Mouse (Mus musculus): Measurements from ENCODE around the gene Nat8f5. TPM values are rescaled to one million over a fixed set of nuclear protein-coding genes. Genes with fewer than 3 reads are reported as not detected.
A peak's percentile ranks its signal among the peaks of the same experiment; 100 is the strongest.
"Not testable (repeated sequence)": the region's sequence is repeated elsewhere in the genome, so short reads cannot be mapped to it uniquely, and the experiment has no call there.

Gene Nat8f5
- polyA plus RNA-seq, 1 experiment from 2014 or later: not detected

GRCm38 (mm10) chr6:85853481-85853880 lies 32.7 kb upstream of the Nat8f5 start:
- no peak for ATAC-seq (ENCODE audit: insufficient number of reproducible peaks, low FRiP score, low TSS enrichment, low read depth)
- 81% methylated on average over 3 of the region's 3 CpGs for WGBS

GRCm38 (mm10) chr6:85851062-85851773 lies 30.4 kb upstream of the Nat8f5 start:
- Histone ChIP-seq H3K9ac (no peak overlapping the region), H3K27me3 (no peaks in the 10 kb centered on the region), H3K36me3 (no peaks in the 10 kb centered on the region), H3K9me3 (replicated peaks) (no peaks in the 10 kb centered on the region), H3K4me3 (replicated peaks) (no peak overlapping the region), H3K4me2 (replicated peaks) (no peak overlapping the region), H3K4me1 (no peaks in the 10 kb centered on the region), H3K27ac (replicated peaks) (no peak overlapping the region)
- 87% methylated on average over 7 of the region's 7 CpGs for WGBS
- no peak for ATAC-seq (ENCODE audit: insufficient number of reproducible peaks, low FRiP score, low TSS enrichment, low read depth)

More at GRCm38 (mm10) chr6:85853481-85853880, 32.7 kb upstream of the Nat8f5 start:
- H3K9me3 ChIP-seq (replicated peaks): no peaks in the 10 kb centered on the region
- no peak overlapping the region for H3K4me2 ChIP-seq (replicated peaks)
- no peak overlapping the region for H3K9ac ChIP-seq
- no peaks in the 10 kb centered on the region for H3K36me3 ChIP-seq
- no peaks in the 10 kb centered on the region for H3K4me1 ChIP-seq
- no peak overlapping the region for H3K27ac ChIP-seq (replicated peaks)
- no peaks in the 10 kb centered on the region for H3K27me3 ChIP-seq
- no peak overlapping the region for H3K4me3 ChIP-seq (replicated peaks)

DNA sequence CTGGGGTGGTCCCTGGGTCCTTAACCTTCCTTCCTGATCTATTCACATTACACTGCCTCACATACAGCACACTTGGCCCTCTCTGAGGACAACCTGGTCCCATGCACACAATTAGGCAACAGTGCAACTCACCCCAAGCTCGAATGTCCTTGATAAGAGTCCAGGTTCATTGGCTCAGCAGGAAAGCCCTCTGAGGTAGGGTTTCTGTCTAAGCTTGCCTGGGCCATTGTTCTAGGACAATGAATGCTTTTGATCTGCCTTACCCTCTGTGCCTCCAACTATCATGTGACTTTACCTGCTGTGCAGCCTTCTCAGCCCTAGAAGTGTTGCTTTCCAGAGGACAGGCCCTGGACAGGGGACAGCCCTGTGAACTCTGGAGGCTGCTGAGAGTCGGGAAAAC lies 28.5 kb upstream of the Nat8f5 start:
- no peak for ATAC-seq (ENCODE audit: insufficient number of reproducible peaks, low FRiP score, low TSS enrichment, low read depth)
- Histone ChIP-seq H3K4me3 (replicated peaks) (no peak overlapping the region), H3K9ac (no peak overlapping the region), H3K4me2 (replicated peaks) (no peak overlapping the region), H3K27ac (replicated peaks) (no peak overlapping the region), H3K27me3 (no peaks in the 10 kb centered on the region), H3K4me1 (no peaks in the 10 kb centered on the region), H3K9me3 (replicated peaks) (no peaks in the 10 kb centered on the region), H3K36me3 (no peaks in the 10 kb centered on the region)
- WGBS: 16% methylated on average over 2 of the region's 2 CpGs

GRCm38 (mm10) chr6:85848140-85848539 lies 27.4 kb upstream of the Nat8f5 start:
- ATAC-seq (ENCODE audit: insufficient number of reproducible peaks, low FRiP score, low TSS enrichment, low read depth): no peak
- no peak overlapping the region for H3K4me2 ChIP-seq (replicated peaks)
- no peak overlapping the region for H3K4me3 ChIP-seq (replicated peaks)
- H3K9me3 ChIP-seq (replicated peaks): no peaks in the 10 kb centered on the region
- H3K9ac ChIP-seq: no peak overlapping the region
- no peaks in the 10 kb centered on the region for H3K27me3 ChIP-seq
- 87% methylated on average over 4 of the region's 4 CpGs for WGBS
- no peak overlapping the region for H3K27ac ChIP-seq (replicated peaks)
- H3K36me3 ChIP-seq: no peaks in the 10 kb centered on the region
- H3K4me1 ChIP-seq: no peaks in the 10 kb centered on the region

GRCm38 (mm10) chr6:85846921-85847320 lies 26.1 kb upstream of the Nat8f5 start:
- 49% methylated on average over 1 of the region's 1 CpGs for WGBS
- Histone ChIP-seq H3K9me3 (replicated peaks) (no peaks in the 10 kb centered on the region), H3K36me3 (no peaks in the 10 kb centered on the region), H3K4me3 (replicated peaks) (no peak overlapping the region), H3K27ac (replicated peaks) (no peak overlapping the region), H3K4me1 (no peaks in the 10 kb centered on the region), H3K9ac (no peak overlapping the region), H3K27me3 (no peaks in the 10 kb centered on the region), H3K4me2 (replicated peaks) (no peak overlapping the region)
- ATAC-seq (ENCODE audit: insufficient number of reproducible peaks, low FRiP score, low TSS enrichment, low read depth): no peak

DNA sequence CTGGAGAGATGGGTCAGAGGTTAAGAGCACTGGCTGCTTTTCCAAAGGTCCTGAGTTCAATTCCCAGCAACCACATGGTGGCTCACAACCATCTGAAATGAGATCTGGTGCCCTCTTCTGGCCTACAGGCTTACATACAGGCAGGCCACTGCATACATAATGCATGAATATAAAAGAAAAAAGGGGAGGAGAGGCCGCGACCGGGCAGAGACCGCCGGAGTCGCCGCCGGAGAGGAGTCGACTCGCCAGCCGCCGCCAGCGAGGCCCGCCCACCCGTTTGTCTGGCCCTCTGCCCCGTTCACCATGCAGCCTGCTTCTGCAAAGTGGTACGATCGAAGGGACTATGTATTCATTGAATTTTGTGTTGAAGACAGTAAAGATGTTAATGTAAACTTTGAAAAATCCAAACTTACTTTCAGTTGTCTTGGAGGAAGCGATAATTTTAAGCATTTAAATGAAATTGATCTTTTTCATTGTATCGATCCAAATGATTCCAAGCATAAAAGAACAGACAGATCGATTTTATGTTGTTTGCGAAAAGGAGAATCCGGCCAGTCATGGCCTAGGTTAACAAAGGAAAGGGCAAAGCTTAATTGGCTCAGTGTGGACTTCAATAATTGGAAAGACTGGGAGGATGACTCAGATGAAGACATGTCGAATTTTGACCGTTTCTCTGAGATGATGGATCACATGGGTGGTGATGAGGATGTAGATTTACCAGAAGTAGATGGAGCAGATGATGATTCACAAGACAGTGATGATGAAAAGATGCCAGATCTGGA lies 23.1 kb upstream of the Nat8f5 start:
- H3K9me3 ChIP-seq (replicated peaks); H3K27me3 ChIP-seq; H3K9ac ChIP-seq; H3K4me1 ChIP-seq; H3K4me2 ChIP-seq (replicated peaks); ATAC-seq (ENCODE audit: insufficient number of reproducible peaks, low FRiP score, low TSS enrichment, low read depth); H3K4me3 ChIP-seq (replicated peaks); H3K36me3 ChIP-seq; H3K27ac ChIP-seq (replicated peaks): not testable (repeated sequence)
- 73% methylated on average over 25 of the region's 25 CpGs for WGBS

DNA sequence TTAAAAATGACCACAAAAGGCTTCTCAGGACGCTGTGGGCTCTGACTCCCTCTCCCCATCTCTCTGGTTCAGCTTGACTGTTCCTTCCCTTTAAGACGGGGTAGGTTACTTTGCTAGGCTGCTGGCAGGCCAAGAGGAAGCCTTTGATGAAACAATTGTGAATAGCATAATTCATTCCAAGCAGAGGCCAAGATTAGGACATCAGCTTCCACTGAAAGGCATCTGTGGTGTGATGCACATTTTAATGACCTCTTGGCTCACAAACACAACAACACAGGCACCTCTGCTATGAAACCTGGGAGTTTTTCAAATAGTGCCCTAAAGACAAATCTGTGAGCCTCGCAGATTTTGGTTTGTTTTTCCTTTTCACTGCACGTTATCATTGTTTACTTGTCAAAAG lies 19.2 kb upstream of the Nat8f5 start:
- no peak overlapping the region for H3K27ac ChIP-seq (replicated peaks)
- H3K4me2 ChIP-seq (replicated peaks): no peak overlapping the region
- H3K4me3 ChIP-seq (replicated peaks): no peak overlapping the region
- H3K9ac ChIP-seq: no peak overlapping the region
- H3K36me3 ChIP-seq: no peaks in the 10 kb centered on the region
- H3K9me3 ChIP-seq (replicated peaks): no peaks in the 10 kb centered on the region
- ATAC-seq (ENCODE audit: insufficient number of reproducible peaks, low FRiP score, low TSS enrichment, low read depth): no peak
- no peaks in the 10 kb centered on the region for H3K27me3 ChIP-seq
- 30% methylated on average over 4 of the region's 4 CpGs for WGBS
- no peaks in the 10 kb centered on the region for H3K4me1 ChIP-seq

DNA sequence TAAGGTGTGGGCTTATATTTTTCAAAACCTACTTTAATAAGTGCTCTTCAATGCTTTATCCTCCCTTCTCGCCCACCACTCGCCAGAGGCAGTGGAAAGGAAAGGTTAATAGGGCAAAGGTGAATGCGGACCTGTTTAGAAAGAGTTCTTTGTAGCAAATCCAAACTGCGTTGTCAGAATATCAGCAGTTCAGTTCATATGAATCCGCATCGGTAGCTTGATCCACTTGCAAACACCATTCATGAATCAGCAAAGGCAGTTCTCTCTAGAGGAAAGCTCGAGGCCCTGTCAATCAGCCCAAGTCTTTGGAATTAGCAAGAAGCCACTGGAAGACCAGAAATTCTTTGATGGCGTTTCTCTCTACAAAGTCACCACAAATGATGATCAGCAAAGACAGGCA lies 17.9 kb upstream of the Nat8f5 start:
- Histone ChIP-seq H3K4me1 (no peaks in the 10 kb centered on the region), H3K9ac (no peak overlapping the region), H3K27me3 (no peaks in the 10 kb centered on the region), H3K9me3 (replicated peaks) (no peaks in the 10 kb centered on the region), H3K4me2 (replicated peaks) (no peak overlapping the region), H3K36me3 (no peaks in the 10 kb centered on the region), H3K4me3 (replicated peaks) (no peak overlapping the region), H3K27ac (replicated peaks) (no peak overlapping the region)
- 45% methylated on average over 8 of the region's 8 CpGs for WGBS
- ATAC-seq (ENCODE audit: insufficient number of reproducible peaks, low FRiP score, low TSS enrichment, low read depth): no peak

DNA sequence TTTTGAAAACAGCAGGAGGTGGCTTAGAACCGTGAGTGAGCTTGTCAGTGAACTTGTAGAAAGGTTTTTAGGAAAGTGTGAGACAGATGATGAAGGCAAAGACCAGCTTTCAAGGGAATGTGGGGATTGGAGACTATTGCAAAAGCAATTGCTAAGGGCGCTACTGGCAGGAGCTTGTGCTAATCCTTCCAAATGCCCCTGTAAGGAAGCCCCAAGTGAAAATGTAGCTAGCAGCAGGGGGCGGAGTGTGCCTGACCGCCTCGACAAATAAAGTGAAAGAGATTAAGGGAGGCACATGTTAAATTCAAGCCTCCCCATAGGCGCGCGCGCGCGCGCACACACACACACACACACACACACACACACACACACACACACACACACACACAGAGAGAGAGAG lies 16.5 kb upstream of the Nat8f5 start:
- ATAC-seq (ENCODE audit: insufficient number of reproducible peaks, low FRiP score, low TSS enrichment, low read depth); H3K9ac ChIP-seq; H3K36me3 ChIP-seq; H3K4me3 ChIP-seq (replicated peaks); H3K27me3 ChIP-seq; H3K27ac ChIP-seq (replicated peaks); H3K4me1 ChIP-seq; H3K9me3 ChIP-seq (replicated peaks): not testable (repeated sequence)
- 35% methylated on average over 12 of the region's 12 CpGs for WGBS
- peak overlapping the region; percentile 21 for H3K4me2 ChIP-seq (replicated peaks)

DNA sequence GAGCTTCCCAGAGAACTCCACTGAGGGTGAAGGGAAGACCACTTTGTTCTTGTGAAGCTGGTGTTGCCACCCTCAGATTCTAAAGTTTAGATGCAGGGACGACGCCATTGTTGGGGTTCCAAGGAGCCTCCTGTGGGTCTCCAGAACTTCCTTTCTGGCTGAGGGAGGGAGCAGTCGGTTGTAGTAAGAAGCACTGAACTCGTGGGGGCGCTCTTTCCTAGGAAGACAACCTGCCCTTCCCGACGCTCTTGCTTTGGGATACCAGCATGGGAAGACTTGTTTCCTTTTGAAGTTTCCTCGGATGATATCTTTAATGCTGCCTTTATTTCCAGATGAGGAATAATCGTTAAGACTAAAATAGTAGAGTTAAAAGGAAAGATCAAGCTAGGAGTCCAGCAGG lies 16.1 kb upstream of the Nat8f5 start:
- not testable (repeated sequence) for H3K27ac ChIP-seq (replicated peaks); H3K4me3 ChIP-seq (replicated peaks); H3K9ac ChIP-seq; ATAC-seq (ENCODE audit: insufficient number of reproducible peaks, low FRiP score, low TSS enrichment, low read depth); H3K27me3 ChIP-seq; H3K9me3 ChIP-seq (replicated peaks); H3K36me3 ChIP-seq; H3K4me2 ChIP-seq (replicated peaks); H3K4me1 ChIP-seq
- WGBS: 20% methylated on average over 9 of the region's 9 CpGs

DNA sequence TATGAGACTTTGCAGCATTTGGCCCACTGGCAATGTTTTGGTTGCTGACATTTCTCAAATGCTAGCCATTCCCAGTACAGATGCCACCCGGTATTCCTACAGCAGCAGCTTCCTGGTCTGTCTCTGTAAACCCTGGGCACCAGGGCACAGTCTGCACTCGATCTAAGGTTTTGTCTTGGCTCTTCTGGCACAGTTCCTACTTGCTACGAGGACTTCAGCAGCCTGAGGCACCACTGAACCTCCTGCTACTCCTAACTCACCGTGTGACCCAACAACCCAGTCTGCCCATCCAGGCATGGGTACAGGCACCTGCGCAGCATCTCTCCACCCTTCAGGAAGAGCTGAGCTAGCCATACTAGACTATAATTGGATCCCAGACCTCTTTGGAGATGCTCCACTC lies 15.3 kb upstream of the Nat8f5 start:
- not testable (repeated sequence) for H3K9ac ChIP-seq; H3K4me1 ChIP-seq; H3K27ac ChIP-seq (replicated peaks); H3K36me3 ChIP-seq; H3K9me3 ChIP-seq (replicated peaks); H3K4me3 ChIP-seq (replicated peaks); ATAC-seq (ENCODE audit: insufficient number of reproducible peaks, low FRiP score, low TSS enrichment, low read depth); H3K27me3 ChIP-seq; H3K4me2 ChIP-seq (replicated peaks)
- 74% methylated on average over 5 of the region's 5 CpGs for WGBS

DNA sequence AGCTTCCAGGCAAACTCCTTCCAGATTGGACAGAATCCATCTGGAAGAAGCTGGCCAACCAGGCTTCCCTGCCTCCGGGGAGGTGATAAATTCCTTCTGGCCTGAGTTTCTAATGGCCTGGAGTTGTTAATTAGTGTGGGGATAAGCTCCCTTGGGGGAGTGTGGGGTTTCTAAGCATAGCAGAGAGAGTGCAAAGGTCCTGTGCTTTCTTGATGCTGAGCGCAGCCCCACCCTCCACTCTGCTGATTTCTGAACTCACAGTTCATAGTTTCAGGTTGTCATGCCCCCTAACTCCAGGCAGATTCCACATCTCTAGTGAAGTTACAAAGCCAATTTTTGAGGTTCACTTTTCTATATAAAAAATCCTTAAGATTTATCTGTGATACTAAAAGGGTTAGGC lies 14.3 kb upstream of the Nat8f5 start:
- H3K36me3 ChIP-seq; H3K4me1 ChIP-seq; H3K27ac ChIP-seq (replicated peaks); H3K9me3 ChIP-seq (replicated peaks); H3K27me3 ChIP-seq; H3K4me3 ChIP-seq (replicated peaks); ATAC-seq (ENCODE audit: insufficient number of reproducible peaks, low FRiP score, low TSS enrichment, low read depth); H3K4me2 ChIP-seq (replicated peaks); H3K9ac ChIP-seq: not testable (repeated sequence)
- 79% methylated on average over 1 of the region's 2 CpGs for WGBS

Data from embryonic facial prominence, embryonic 15.5 days (tissue).